Mouse (Mus musculus) liver, postnatal 0 days (tissue): Measurements from ENCODE around the gene Cyp4a10.

ENCODE experiments used
- CTCF ChIP-seq: sonication (generic); IDR thresholded peaks from 2 replicates; pipeline ENCODE4 v1.5.1; 2016; ENCODE audit warnings: antibody characterized with exemption, low read depth
- EP300 ChIP-seq: IDR thresholded peaks from 2 replicates; pipeline ENCODE4 v1.6.1; 2016; ENCODE audit warnings: antibody characterized with exemption, low read depth, mild to moderate bottlenecking

- TF ChIP-seq CTCF: no peak
- TF ChIP-seq EP300: peak; percentile 99
Observed at GRCm38 (mm10) chr4:115583036-115583435, 65.0 kb downstream of the Cyp4a10 start.
